Mouse (Mus musculus): ENCODE results near the gene Clybl. TPM values are rescaled to one million over a fixed set of nuclear protein-coding genes. Genes with fewer than 3 reads are reported as not detected.

Gene Clybl
- total and polyA plus RNA-seq, 3 experiments = 16.5 to 25.7 (median 18.7) TPM

- Histone ChIP-seq H3K36me3 (replicated peaks in 1 of 2; ENCODE audit: control insufficient read depth in 1 of 2, insufficient read depth in 1 of 2, low read length in 1 of 2) (no peaks in the 10 kb centered on the region), H3K27ac (ENCODE audit: insufficient read depth, low read depth) (no peak overlapping the region), H3K9ac (ENCODE audit: insufficient read depth, low read depth) (no peak overlapping the region), H3K27me3 (replicated peaks) (no peaks in the 10 kb centered on the region), H3K4me2 (ENCODE audit: insufficient read depth, low read depth, poor library complexity, severe bottlenecking) (no peak overlapping the region), H3K9me3 (replicated peaks; ENCODE audit: low read length) (no peaks in the 10 kb centered on the region), H3K79me2 (replicated peaks; ENCODE audit: control insufficient read depth, extremely low read depth, insufficient read depth, poor library complexity, severe bottlenecking) (no peaks in the 10 kb centered on the region), H3K4me1 (ENCODE audit: control insufficient read depth in 1 of 2, insufficient read depth in 2 of 2) (0 out of 4 replicates have a peak, but pooled peaks cover 0 to 2% of the 10 kb centered on the region in 2 experiments), H3K4me3 (replicated peaks in 1 of 3; ENCODE audit: low read depth in 2 of 3, low read length in 2 of 3, poor library complexity in 1 of 3) (no peak overlapping the region)
- no peak for DNase-seq (ENCODE audit: extremely low read depth)
- in situ Hi-C loops (cut with MboI; ENCODE audit: low pct_ligation_motif_present, low pct_unique_long_range_greater_than_20kb, low sequenced_read_pairs) (no loop called here), dilution Hi-C loops (cut with MboI; ENCODE audit: extremely low pct_ligation_motif_present, extremely low pct_unique_long_range_greater_than_20kb, low sequenced_read_pairs) (no loop called here)
- TF ChIP-seq MAZ (IDR thresholded peaks at IDR 0.05; ENCODE audit: low read depth, low read length) (no peak), USF2 (conservative IDR thresholded peaks at IDR 0.05; ENCODE audit: low read depth, low read length) (no peak), ZMIZ1 (IDR thresholded peaks at IDR 0.05; ENCODE audit: low read depth, low read length) (no peak), SMC3 (IDR thresholded peaks at IDR 0.05; ENCODE audit: low read depth, low read length) (no peak), POLR2AphosphoS2 (IDR thresholded peaks at IDR 0.05; ENCODE audit: low read depth, low read length) (no peak), MYC (IDR thresholded peaks at IDR 0.05; ENCODE audit: low read depth, low read length) (no peak), RCOR1 (conservative IDR thresholded peaks at IDR 0.05; ENCODE audit: low read depth, low read length) (no peak), USF1 (IDR thresholded peaks at IDR 0.05; ENCODE audit: low read depth, low read length) (no peak), TCF12 (IDR thresholded peaks at IDR 0.05; ENCODE audit: low read depth, low read length) (no peak), CHD2 (IDR thresholded peaks at IDR 0.05; ENCODE audit: low read length) (no peak), TBP (conservative IDR thresholded peaks at IDR 0.05; ENCODE audit: low read depth, low read length) (no peak), JUND (conservative IDR thresholded peaks at IDR 0.05; ENCODE audit: low read depth, low read length) (no peak), MAX (IDR thresholded peaks at IDR 0.05; ENCODE audit: low read length) (no peak), CTCF (conservative IDR thresholded peaks at IDR 0.05 in 1 of 2, IDR thresholded peaks at IDR 0.05 in 1 of 2; ENCODE audit: low read depth in 2 of 2, low read length in 2 of 2) (no peak), HCFC1 (IDR thresholded peaks at IDR 0.05; ENCODE audit: low read depth, low read length) (no peak), NRF1 (IDR thresholded peaks at IDR 0.05; ENCODE audit: low read depth, low read length) (no peak), ZC3H11A (IDR thresholded peaks at IDR 0.05; ENCODE audit: low read depth, low read length) (no peak), ETS1 (conservative IDR thresholded peaks at IDR 0.05; ENCODE audit: low read depth, low read length) (no peak)
Measured at GRCm38 (mm10) chr14:122280309-122281071, 99.0 kb downstream of the Clybl start.

GRCm38 (mm10) chr14:122281072-122281634 is 99.6 kb downstream of the Clybl start:
- Histone ChIP-seq H3K9ac (ENCODE audit: insufficient read depth, low read depth) (no peak overlapping the region), H3K79me2 (replicated peaks; ENCODE audit: control insufficient read depth, extremely low read depth, insufficient read depth, poor library complexity, severe bottlenecking) (no peaks in the 10 kb centered on the region), H3K4me2 (ENCODE audit: insufficient read depth, low read depth, poor library complexity, severe bottlenecking) (no peak overlapping the region), H3K27me3 (replicated peaks) (no peaks in the 10 kb centered on the region), H3K36me3 (replicated peaks in 1 of 2; ENCODE audit: control insufficient read depth in 1 of 2, insufficient read depth in 1 of 2, low read length in 1 of 2) (no peaks in the 10 kb centered on the region), H3K4me3 (replicated peaks in 1 of 3; ENCODE audit: low read depth in 2 of 3, low read length in 2 of 3, poor library complexity in 1 of 3) (no peak overlapping the region), H3K4me1 (ENCODE audit: control insufficient read depth in 1 of 2, insufficient read depth in 2 of 2) (0 out of 4 replicates have a peak, but pooled peaks cover 0 to 2% of the 10 kb centered on the region in 2 experiments), H3K27ac (ENCODE audit: insufficient read depth, low read depth) (no peak overlapping the region), H3K9me3 (replicated peaks; ENCODE audit: low read length) (no peaks in the 10 kb centered on the region)
- in situ Hi-C loops (cut with MboI; ENCODE audit: low pct_ligation_motif_present, low pct_unique_long_range_greater_than_20kb, low sequenced_read_pairs) (no loop called here), dilution Hi-C loops (cut with MboI; ENCODE audit: extremely low pct_ligation_motif_present, extremely low pct_unique_long_range_greater_than_20kb, low sequenced_read_pairs) (no loop called here)
- no peak for DNase-seq (ENCODE audit: extremely low read depth)
- TF ChIP-seq E2F4 (IDR thresholded peaks at IDR 0.05; ENCODE audit: insufficient replicate concordance, low read depth, low read length) = no peak
- TF ChIP-seq POLR2AphosphoS2 (IDR thresholded peaks at IDR 0.05; ENCODE audit: low read depth, low read length) = no peak
- TF ChIP-seq JUN (IDR thresholded peaks at IDR 0.05; ENCODE audit: insufficient read depth, low read depth, low read length) = no peak
- no peak for TF ChIP-seq BHLHE40 (IDR thresholded peaks at IDR 0.05; ENCODE audit: low read depth, low read length)
- TF ChIP-seq POLR2A (IDR thresholded peaks at IDR 0.05; ENCODE audit: low read depth, low read length) = no peak
- no peak for TF ChIP-seq USF2 (conservative IDR thresholded peaks at IDR 0.05; ENCODE audit: low read depth, low read length)
- no peak for TF ChIP-seq PAX5 (IDR thresholded peaks at IDR 0.05; ENCODE audit: low read length)
- TF ChIP-seq CTCF (conservative IDR thresholded peaks at IDR 0.05 in 1 of 2, IDR thresholded peaks at IDR 0.05 in 1 of 2; ENCODE audit: low read depth in 2 of 2, low read length in 2 of 2) = no peak

Measured in CH12.LX (cell line).